Mouse (Mus musculus) bone marrow, adult 2 months (tissue): ENCODE data around the gene Pik3cg.

Experiments
- CTCF ChIP-seq: fragments of 200-500 bp; IDR thresholded peaks from 2 replicates; pipeline ENCODE4 v1.5.1; 2011; ENCODE audit warnings: low read length, control low read depth; ENCODE audit not compliant: control insufficient read depth, insufficient read depth
- POLR2A ChIP-seq: fragments of 200-500 bp; IDR thresholded peaks from 2 replicates; pipeline ENCODE4 v1.6.1; 2011; ENCODE audit warnings: low read depth, mild to moderate bottlenecking, control low read depth, low read length, borderline replicate concordance; ENCODE audit not compliant: control insufficient read depth

DNA sequence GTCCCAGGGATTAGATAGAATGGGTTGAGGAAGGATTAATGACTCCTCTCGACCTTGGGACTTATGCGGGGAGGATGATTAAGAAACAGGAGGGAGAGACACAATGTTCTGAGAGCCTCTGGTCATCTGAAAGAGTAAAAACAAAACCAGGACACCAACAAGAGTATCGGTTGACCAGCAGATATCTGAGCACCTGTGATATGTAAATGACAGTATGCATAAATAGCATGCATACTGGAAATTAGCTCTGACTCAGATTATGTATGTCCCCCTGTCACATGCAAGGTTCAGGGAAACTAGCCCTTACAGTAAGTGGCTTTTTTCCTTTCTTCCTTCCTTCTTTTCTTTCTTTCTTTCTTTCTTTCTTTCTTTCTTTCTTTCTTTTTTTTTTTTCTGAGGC lies 28.0 kb upstream of the Pik3cg start:
- TF ChIP-seq CTCF: no peak
- no peak for TF ChIP-seq POLR2A
